8 mouse cellular contexts compared by ENCODE assay signal in genomic region chrX:105080096-105080495, GRCm38 (mm10). TPM values are rescaled to one million over a fixed set of nuclear protein-coding genes. Genes with fewer than 3 reads are reported as not detected.
A peak's percentile ranks its signal among the peaks of the same experiment; 100 is the strongest.
DNase-seq lines count a peak whose midpoint lies in the region; ATAC-seq and TF ChIP-seq lines count a peak whose summit lies in the region.

No protein-coding gene starts in this region.

- no peaks in the 10 kb centered on the region for H3K9me3 ChIP-seq in heart, embryonic 10.5 days
- H3K9me3 ChIP-seq in ES-Bruce4 (replicated peaks; ENCODE audit: control insufficient read depth, insufficient read depth, low read length, poor library complexity, severe bottlenecking), result no peaks in the 10 kb centered on the region

- TF ChIP-seq CTCF in ES-Bruce4 (IDR thresholded peaks at IDR 0.05; ENCODE audit: low read depth, low read length), result no peak

- H3K9ac ChIP-seq in ES-Bruce4 (ENCODE audit: low read depth, poor library complexity, severe bottlenecking), result peak overlapping the region; percentile 75

- 14% methylated on average over 8 of the region's 8 CpGs for WGBS in heart, embryonic 10.5 days

- TF ChIP-seq POLR2A in ES-Bruce4 (IDR thresholded peaks at IDR 0.05; ENCODE audit: insufficient read depth, low read length), result no peak

- H3K4me3 ChIP-seq in heart, embryonic 10.5 days, result peak overlapping the region; percentile 61
- peak overlapping the region; percentile 89 for H3K4me3 ChIP-seq in ES-Bruce4 (ENCODE audit: low read depth, low read length)

- no peak for TF ChIP-seq EP300 in ES-Bruce4 (IDR thresholded peaks at IDR 0.05; ENCODE audit: insufficient read depth, low read depth, low read length)

- H3K27me3 ChIP-seq in heart, embryonic 10.5 days (ENCODE audit: insufficient read depth, poor library complexity, severe bottlenecking), result no peaks in the 10 kb centered on the region
- no peaks in the 10 kb centered on the region for H3K27me3 ChIP-seq in ES-Bruce4 (ENCODE audit: control insufficient read depth, insufficient read depth, low read length, poor library complexity, severe bottlenecking)

- no peak for DNase-seq in heart, embryonic 10.5 days (ENCODE audit: low spot score)
- no peak for DNase-seq in heart, adult 11 months
- no peak for DNase-seq in cerebellum, adult 11 months
- DNase-seq in retina, embryonic 14.5 days (ENCODE audit: low spot score), result no peak
- no peak for DNase-seq in cerebellum, adult 9-10 months

- no peaks in the 10 kb centered on the region for H3K4me1 ChIP-seq in heart, embryonic 10.5 days
- H3K4me1 ChIP-seq in ES-Bruce4 (ENCODE audit: control insufficient read depth, insufficient read depth, low read length), result no peaks in the 10 kb centered on the region

- H3K36me3 ChIP-seq in heart, embryonic 10.5 days, result peaks cover 19% of the 10 kb centered on the region
- peaks cover 12% of the 10 kb centered on the region for H3K36me3 ChIP-seq in ES-Bruce4 (ENCODE audit: control insufficient read depth, insufficient read depth, low read length, poor library complexity, severe bottlenecking)

- ATAC-seq in granulocyte monocyte progenitor cell, adult 5-6 weeks (replicated peaks; ENCODE audit: poor library complexity, severe bottlenecking), result peak; percentile 7; the same call in 1 of the 2 replicates
- peak; percentile 9 for ATAC-seq in megakaryocyte, adult 5-6 weeks (ENCODE audit: poor library complexity, severe bottlenecking)

- peak overlapping the region; percentile 79; the same call in 1 of the 2 replicates for H3K27ac ChIP-seq in heart, embryonic 10.5 days
- H3K27ac ChIP-seq in ES-Bruce4 (ENCODE audit: insufficient read depth, low read length), result no peak overlapping the region

RNA-seq across cellular contexts. Expression of gene Pbdc1, which starts 0.5 kb away (rescaled TPM):
- polyA plus RNA-seq in heart, embryonic 10.5 days (2016; fragmentation: Nextera tagmentation; extraction: Ambion mirVana), result 51.2 and 63.3 TPM in 2 replicates
- polyA plus RNA-seq in ES-Bruce4 (2011; ENCODE audit: insufficient read depth, insufficient read length, low read depth, missing spikeins), result 45.6 and 48.3 TPM in 2 replicates
- 36.0 and 43.0 TPM in 2 replicates for total RNA-seq in granulocyte monocyte progenitor cell, adult 5-6 weeks (2014; fragmentation: Nextera tagmentation)
- 50.2 and 56.6 TPM in 2 replicates for total RNA-seq in granulocyte monocyte progenitor cell, adult 5-6 weeks (2017)
- total RNA-seq in megakaryocyte, adult 5-6 weeks (2015), result 25.5 and 28.2 TPM in 2 replicates
- total RNA-seq in megakaryocyte, adult 5-6 weeks (2017), result 29.4 and 34.5 TPM in 2 replicates

RNA-seq across cellular contexts. Expression of gene Magee1, which starts 40.1 kb away (rescaled TPM):
- polyA plus RNA-seq in heart, embryonic 10.5 days (2016; fragmentation: Nextera tagmentation; extraction: Ambion mirVana), result 14.7 and 15.0 TPM in 2 replicates
- 1.9 and 2.1 TPM in 2 replicates for polyA plus RNA-seq in ES-Bruce4 (2011; ENCODE audit: insufficient read depth, insufficient read length, low read depth, missing spikeins)
- total RNA-seq in granulocyte monocyte progenitor cell, adult 5-6 weeks (2014; fragmentation: Nextera tagmentation), result 0.13 and 0.41 TPM in 2 replicates
- 0.39 and 0.82 TPM in 2 replicates for total RNA-seq in granulocyte monocyte progenitor cell, adult 5-6 weeks (2017)
- total RNA-seq in megakaryocyte, adult 5-6 weeks (2015), result 1.3 and 1.4 TPM in 2 replicates
- 0.95 and 2.4 TPM in 2 replicates for total RNA-seq in megakaryocyte, adult 5-6 weeks (2017)
